Mouse (Mus musculus) gastrocnemius, postnatal 36 days (tissue): Measurements from ENCODE around the gene Gm2564. TPM values are rescaled to one million over a fixed set of nuclear protein-coding genes. Genes with fewer than 3 reads are reported as not detected.
"Not testable (repeated sequence)": the region's sequence is repeated elsewhere in the genome, so short reads cannot be mapped to it uniquely, and the experiment has no call there.

ENCODE experiments used
- DNase-seq, 2 experiments: peaks; one replicate each; pipeline ENCODE4 v3.0.0; 2022
- intact Hi-C: fragments of 180-260 bp; cut with DNase I; formaldehyde crosslinking; loops from one replicate; pipeline ENCODE4 v1.15.1; 2025
- long read RNA-seq, 2 experiments: library from polyadenylated mRNA; stranded (forward); transcript quantifications; one replicate each; pipeline ENCODE4 v2.0.0; 2021
- total RNA-seq, 2 experiments: library from RNA; stranded (reverse); gene quantifications; 2 replicates each; pipeline ENCODE4 v1.2.3; 2021

The Gm2564 gene
- total RNA-seq, result 1 to 10 TPM; 2.7 to 4.3 TPM
- long read RNA-seq, experiment 1, result 0 reads
- long read RNA-seq, experiment 2, result 0 reads

GRCm38 (mm10) chr4:42629419-42629818 is at the start of gene Gm2564:
Gene Gm2564, plus strand, starts transcription at chr4:42629719.
- intact Hi-C loops, DNase-seq: not testable (repeated sequence)

DNA sequence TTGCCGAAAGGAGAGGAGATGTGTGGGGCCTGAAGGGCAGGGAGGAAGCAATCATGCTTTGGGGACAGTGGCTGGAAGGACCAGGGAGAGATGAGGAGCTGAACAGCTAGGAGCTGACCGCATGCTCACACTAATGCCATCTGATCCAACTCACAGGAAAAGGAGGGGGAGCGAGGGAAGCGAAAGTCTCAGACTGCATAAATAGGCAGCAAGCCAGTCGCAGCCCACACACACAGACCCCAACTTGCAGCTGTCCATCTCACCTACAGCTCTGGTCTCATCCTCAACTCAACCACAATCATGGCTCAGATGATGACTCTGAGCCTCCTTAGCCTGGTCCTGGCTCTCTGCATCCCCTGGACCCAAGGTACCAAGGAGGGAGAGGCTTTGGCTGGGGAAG is 17.6 kb upstream of the Gm2564 start, which contains the start of gene Gm10591:
Gm10591 (plus strand) TSS at position 301 of the 400 bp plus-strand sequence.
- DNase-seq, intact Hi-C loops: not testable (repeated sequence)

GRCm38 (mm10) chr4:42654951-42655350 is 25.4 kb downstream of the Gm2564 start, which contains the start of gene Ccl27b:
Gene Ccl27b, plus strand, starts transcription at chr4:42655251.
- intact Hi-C loops, DNase-seq: not testable (repeated sequence)

- DNase-seq, intact Hi-C loops: not testable (repeated sequence)
These were observed 32.3 kb downstream of the Gm2564 start, which contains the start of gene Il11ra2 for GRCm38 (mm10) chr4:42661793-42662192. Gene Il11ra2, minus strand, starts transcription at chr4:42661893.

GRCm38 (mm10) chr4:42675415-42675814 is 45.9 kb downstream of the Gm2564 start:
- DNase-seq, intact Hi-C loops: not testable (repeated sequence)

GRCm38 (mm10) chr4:42679365-42679764 is 49.8 kb downstream of the Gm2564 start:
- DNase-seq, intact Hi-C loops: not testable (repeated sequence)

DNA sequence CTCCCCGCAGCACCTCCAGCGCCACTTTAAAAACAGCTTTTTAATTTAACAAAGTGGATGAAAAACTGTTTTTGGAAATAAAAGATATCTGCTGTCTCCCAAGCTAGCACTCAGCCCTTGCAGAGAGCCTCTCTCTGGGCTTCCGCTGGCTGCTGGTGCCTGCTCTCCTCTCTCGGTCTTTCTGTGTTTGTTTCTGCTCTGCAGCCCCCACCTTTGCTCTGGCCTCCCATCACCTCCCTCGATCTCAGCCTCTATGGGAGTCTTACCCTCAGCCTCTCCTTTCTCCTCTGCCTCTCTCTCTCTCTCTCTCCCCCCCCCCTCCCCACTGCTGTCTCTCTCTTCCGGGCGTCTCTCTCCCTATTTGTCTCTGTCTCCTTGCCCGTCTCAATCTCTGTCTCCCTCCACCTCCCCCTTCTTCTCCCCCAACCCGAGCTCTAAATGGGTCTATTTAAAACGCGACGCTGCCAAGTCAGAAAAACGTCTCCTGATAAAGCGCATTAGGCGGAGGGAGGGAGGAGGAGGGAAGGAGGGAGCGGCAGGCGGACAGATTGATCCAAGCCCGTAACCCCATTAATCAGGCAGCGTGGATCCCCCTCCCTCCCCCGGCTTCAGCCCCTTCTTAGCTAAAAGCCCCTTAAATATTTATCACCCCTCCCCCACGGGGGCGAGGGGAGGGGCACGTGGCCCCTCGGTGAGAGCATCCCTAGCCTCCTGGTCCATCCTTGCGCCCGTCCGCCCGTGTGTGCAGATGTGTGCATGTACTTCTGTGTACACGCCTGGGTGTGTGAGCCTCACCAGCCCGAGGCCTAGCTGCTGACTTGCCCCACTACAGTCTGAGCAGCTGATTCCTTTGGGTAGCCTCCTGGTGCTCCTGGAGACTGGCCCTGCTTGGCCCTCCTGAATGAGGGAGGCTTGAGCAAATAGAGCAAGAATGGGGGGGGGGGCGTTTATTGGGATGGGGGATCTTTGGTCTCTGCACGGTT is 51.1 kb downstream of the Gm2564 start:
- DNase-seq, intact Hi-C loops: not testable (repeated sequence)

Other genes starting within 250 kb of the Gm2564 start
- gene Gm21586, start 190.3 kb upstream of the Gm2564 start, total RNA-seq, result not detected
- gene Gm2163, start 163.0 kb upstream of the Gm2564 start, total RNA-seq, result not detected
- not detected for gene Fam205a2, start 101.5 kb upstream of the Gm2564 start, total RNA-seq
- not detected for gene Gm10591, start 17.5 kb upstream of the Gm2564 start, total RNA-seq
- gene Ccl27b, start 25.5 kb downstream of the Gm2564 start, total RNA-seq, result not detected
- gene Il11ra2, start 32.2 kb downstream of the Gm2564 start, total RNA-seq, result under 1 TPM; 0.23 to 0.25 TPM
- under 1 TPM in 1 of 2 experiments, not detected in 1; 0.57 TPM for gene 4930578G10Rik, start 105.8 kb downstream of the Gm2564 start, total RNA-seq
- not detected for gene Ccl19, start 126.9 kb downstream of the Gm2564 start, total RNA-seq
- gene Ccl21a, start 144.3 kb downstream of the Gm2564 start, total RNA-seq, result 10 to 100 TPM in 1 of 2 experiments, 1 to 10 TPM in 1; 7.8 to 13.8 TPM
- gene Fam205a1, start 224.2 kb downstream of the Gm2564 start, total RNA-seq, result not detected
- gene Gm12394, start 227.1 kb downstream of the Gm2564 start, total RNA-seq, result not detected
- under 1 TPM; 0.37 to 0.41 TPM for gene Fam205c, start 244.5 kb downstream of the Gm2564 start, total RNA-seq